Mouse (Mus musculus) neural tube, embryonic 15.5 days (tissue): ENCODE results near the gene Mob3a. TPM values are rescaled to one million over a fixed set of nuclear protein-coding genes. Genes with fewer than 3 reads are reported as not detected.

Experiments
- ATAC-seq: fragments of 200-750 bp; cut with Nextera tagmentation; 2 replicates; pipeline ENCODE4 v1.8.0; 2017; ENCODE audit warnings: mild to moderate bottlenecking, moderate TSS enrichment, moderate library complexity; ENCODE audit not compliant: low FRiP score
- H3K27ac ChIP-seq: fragments of 300-500 bp; sonication (generic); replicated peaks from 2 replicates; pipeline ENCODE4 v1.5.1; 2015; ENCODE audit warnings: mild to moderate bottlenecking, inconsistent platforms
- H3K27me3 ChIP-seq: fragments of 300-500 bp; sonication (generic); replicated peaks from 2 replicates; pipeline ENCODE4 v1.6.1; 2015; ENCODE audit warnings: inconsistent platforms
- H3K36me3 ChIP-seq: fragments of 300-500 bp; sonication (generic); 2 replicates; pipeline ENCODE4 v1.6.1; 2015; ENCODE audit warnings: inconsistent platforms
- H3K4me1 ChIP-seq: fragments of 300-500 bp; sonication (generic); 2 replicates; pipeline ENCODE4 v1.6.1; 2015; ENCODE audit warnings: inconsistent platforms
- H3K4me2 ChIP-seq: fragments of 300-500 bp; sonication (generic); 2 replicates; pipeline ENCODE4 v1.6.1; 2015; ENCODE audit warnings: inconsistent platforms, mild to moderate bottlenecking, moderate library complexity
- H3K4me3 ChIP-seq: fragments of 300-500 bp; sonication (generic); replicated peaks from 2 replicates; pipeline ENCODE4 v1.5.1; 2015; ENCODE audit warnings: mild to moderate bottlenecking, inconsistent platforms
- H3K9ac ChIP-seq: fragments of 300-500 bp; sonication (generic); replicated peaks from 2 replicates; pipeline ENCODE4 v1.6.1; 2015; ENCODE audit warnings: mild to moderate bottlenecking, inconsistent platforms
- H3K9me3 ChIP-seq: fragments of 300-500 bp; sonication (generic); replicated peaks from 2 replicates; pipeline ENCODE4 v1.6.1; 2016; ENCODE audit warnings: inconsistent platforms
- WGBS: fragments of 180-500 bp; shearing (Covaris S2); methylation state at CpG from one replicate; pipeline ENCODE4 v1.1.7; 2015; ENCODE audit warnings: mixed read lengths; 5-methylcytosine and 5-hydroxymethylcytosine counted together
- polyA plus RNA-seq: library from polyadenylated mRNA; unstranded; fragments of >200 nt; fragmentation: Nextera tagmentation; extraction: Ambion mirVana; gene quantifications from 2 replicates; pipeline ENCODE4 v1.2.1, GENCODE M21; 2015

The Mob3a gene
- polyA plus RNA-seq = 53.0 and 58.8 TPM in 2 replicates

- H3K4me1 ChIP-seq = peaks cover 53% of the 10 kb centered on the region
- peak within 1 kb of the TSS; percentile 68 for H3K9ac ChIP-seq
- H3K9me3 ChIP-seq = no peaks in the 10 kb centered on the region
- WGBS = under 1% methylated on average over 59 of the region's 59 CpGs
- H3K4me3 ChIP-seq = peak within 1 kb of the TSS; percentile 67
- peak within 1 kb of the TSS; percentile 86 for H3K4me2 ChIP-seq
- peak within 1 kb of the TSS; percentile 89 for H3K27ac ChIP-seq
- peak; percentile 94 for ATAC-seq
- no peaks in the 10 kb centered on the region for H3K27me3 ChIP-seq
- H3K36me3 ChIP-seq = peaks cover 16% of the 10 kb centered on the region
Measured at GRCm38 (mm10) chr10:80701721-80702535, at the start of gene Mob3a, which contains the start of gene Izumo4. TSS of gene Mob3a (minus strand) at chr10:80701977. TSS of gene Izumo4 (plus strand) at chr10:80702184.

GRCm38 (mm10) chr10:80751188-80751832, 49.5 kb upstream of the Mob3a start:
- WGBS = 12% methylated on average over 16 of the region's 16 CpGs
- peaks cover 24% of the 10 kb centered on the region for H3K4me1 ChIP-seq
- no peak for ATAC-seq
- peak overlapping the region; percentile 51 for H3K4me2 ChIP-seq
- 0 out of 2 replicates have a peak overlapping the region, but pooled peaks have one; percentile 18 for H3K9ac ChIP-seq
- H3K27me3 ChIP-seq = 0 out of 2 replicates have a peak, but pooled peaks cover 2% of the 10 kb centered on the region
- H3K4me3 ChIP-seq = peak overlapping the region; percentile 5
- no peaks in the 10 kb centered on the region for H3K36me3 ChIP-seq
- H3K27ac ChIP-seq = 0 out of 2 replicates have a peak overlapping the region, but pooled peaks have one; percentile 45
- no peaks in the 10 kb centered on the region for H3K9me3 ChIP-seq

- no peak for ATAC-seq
- no peaks in the 10 kb centered on the region for H3K36me3 ChIP-seq
- 16% methylated on average over 6 of the region's 6 CpGs for WGBS
- H3K27me3 ChIP-seq = 0 out of 2 replicates have a peak, but pooled peaks cover 4% of the 10 kb centered on the region
- no peak overlapping the region for H3K4me2 ChIP-seq
- no peak overlapping the region for H3K27ac ChIP-seq
- H3K9ac ChIP-seq = no peak overlapping the region
- H3K9me3 ChIP-seq = no peaks in the 10 kb centered on the region
- H3K4me3 ChIP-seq = no peak overlapping the region
- H3K4me1 ChIP-seq = peaks cover 12% of the 10 kb centered on the region
Measured at GRCm38 (mm10) chr10:80748609-80749008, 46.8 kb upstream of the Mob3a start.

GRCm38 (mm10) chr10:80747410-80747809, 45.6 kb upstream of the Mob3a start:
- ATAC-seq = no peak
- Histone ChIP-seq H3K4me2 (no peak overlapping the region), H3K4me1 (peaks cover 13% of the 10 kb centered on the region), H3K27ac (no peak overlapping the region), H3K9ac (no peak overlapping the region), H3K9me3 (no peaks in the 10 kb centered on the region), H3K27me3 (0 out of 2 replicates have a peak, but pooled peaks cover 4% of the 10 kb centered on the region), H3K36me3 (no peaks in the 10 kb centered on the region), H3K4me3 (no peak overlapping the region)
- WGBS = 24% methylated on average over 3 of the region's 3 CpGs

- Histone ChIP-seq H3K9ac (no peak overlapping the region), H3K4me2 (no peak overlapping the region), H3K4me3 (no peak overlapping the region), H3K27ac (no peak overlapping the region), H3K27me3 (0 out of 2 replicates have a peak, but pooled peaks cover 4% of the 10 kb centered on the region), H3K9me3 (no peaks in the 10 kb centered on the region), H3K36me3 (no peaks in the 10 kb centered on the region), H3K4me1 (peaks cover 26% of the 10 kb centered on the region)
- WGBS = 44% methylated on average over 5 of the region's 5 CpGs
- no peak for ATAC-seq
Measured at GRCm38 (mm10) chr10:80744262-80744661, 42.5 kb upstream of the Mob3a start.

GRCm38 (mm10) chr10:80742180-80742978, 40.6 kb upstream of the Mob3a start, which contains the start of gene Ap3d1:
TSS of gene Ap3d1 (minus strand) at chr10:80742264.
- Histone ChIP-seq H3K27me3 (0 out of 2 replicates have a peak, but pooled peaks cover 4% of the 10 kb centered on the region), H3K4me1 (peaks cover 43% of the 10 kb centered on the region), H3K9ac (peak within 1 kb of the TSS; percentile 99), H3K36me3 (0 out of 2 replicates have a peak, but pooled peaks cover 2% of the 10 kb centered on the region), H3K4me3 (peak within 1 kb of the TSS; percentile 99), H3K27ac (peak within 1 kb of the TSS; percentile 89), H3K4me2 (peak within 1 kb of the TSS; percentile 97), H3K9me3 (no peaks in the 10 kb centered on the region)
- peak; percentile 99 for ATAC-seq
- WGBS = 2% methylated on average over 25 of the region's 25 CpGs

GRCm38 (mm10) chr10:80741634-80742179, 39.9 kb upstream of the Mob3a start:
- peak overlapping the region; percentile 99 for H3K4me3 ChIP-seq
- under 1% methylated on average over 46 of the region's 46 CpGs for WGBS
- ATAC-seq = peak; percentile 35
- peak overlapping the region; percentile 99 for H3K9ac ChIP-seq
- 0 out of 2 replicates have a peak, but pooled peaks cover 4% of the 10 kb centered on the region for H3K27me3 ChIP-seq
- H3K9me3 ChIP-seq = no peaks in the 10 kb centered on the region
- 0 out of 2 replicates have a peak, but pooled peaks cover 7% of the 10 kb centered on the region for H3K36me3 ChIP-seq
- peak overlapping the region; percentile 97 for H3K4me2 ChIP-seq
- H3K27ac ChIP-seq = peak overlapping the region; percentile 89
- peaks cover 50% of the 10 kb centered on the region for H3K4me1 ChIP-seq

- 0 out of 2 replicates have a peak, but pooled peaks cover under 1% of the 10 kb centered on the region for H3K27me3 ChIP-seq
- H3K4me1 ChIP-seq = peaks cover 54% of the 10 kb centered on the region
- WGBS = 31% methylated on average over 5 of the region's 5 CpGs
- H3K9me3 ChIP-seq = no peaks in the 10 kb centered on the region
- H3K27ac ChIP-seq = peak overlapping the region; percentile 89
- peak overlapping the region; percentile 99 for H3K9ac ChIP-seq
- no peak for ATAC-seq
- H3K36me3 ChIP-seq = 0 out of 2 replicates have a peak, but pooled peaks cover 9% of the 10 kb centered on the region
- peak overlapping the region; percentile 97 for H3K4me2 ChIP-seq
- H3K4me3 ChIP-seq = peak overlapping the region; percentile 99
Measured at GRCm38 (mm10) chr10:80741146-80741545, 39.4 kb upstream of the Mob3a start.

GRCm38 (mm10) chr10:80738657-80739056, 36.9 kb upstream of the Mob3a start:
- no peak for ATAC-seq
- Histone ChIP-seq H3K9me3 (no peaks in the 10 kb centered on the region), H3K4me1 (peaks cover 60% of the 10 kb centered on the region), H3K9ac (no peak overlapping the region), H3K4me2 (no peak overlapping the region), H3K36me3 (peaks cover 9% of the 10 kb centered on the region; the same call in 1 of the 2 replicates), H3K4me3 (no peak overlapping the region), H3K27me3 (no peaks in the 10 kb centered on the region), H3K27ac (no peak overlapping the region)
- WGBS = 57% methylated on average over 1 of the region's 1 CpGs

- H3K9ac ChIP-seq = no peak overlapping the region
- 65% methylated on average over 5 of the region's 5 CpGs for WGBS
- no peak overlapping the region for H3K4me2 ChIP-seq
- H3K9me3 ChIP-seq = no peaks in the 10 kb centered on the region
- H3K27ac ChIP-seq = peak overlapping the region; percentile 6
- no peak for ATAC-seq
- H3K4me1 ChIP-seq = peaks cover 55% of the 10 kb centered on the region
- H3K4me3 ChIP-seq = no peak overlapping the region
- peaks cover 21% of the 10 kb centered on the region for H3K36me3 ChIP-seq
- no peaks in the 10 kb centered on the region for H3K27me3 ChIP-seq
Measured at GRCm38 (mm10) chr10:80736731-80737130, 35.0 kb upstream of the Mob3a start.
